Mouse (Mus musculus) intestine, embryonic 16.5 days (tissue): ENCODE results near the gene Slc25a13. TPM values are rescaled to one million over a fixed set of nuclear protein-coding genes. Genes with fewer than 3 reads are reported as not detected.

Experiments
- ATAC-seq: fragments of 200-750 bp; cut with Nextera tagmentation; 2 replicates; pipeline ENCODE4 v1.8.0; 2017; ENCODE audit warnings: moderate TSS enrichment, moderate library complexity
- H3K27ac ChIP-seq: fragments of 300-500 bp; sonication (generic); 2 replicates; pipeline ENCODE4 v1.5.1; 2014; ENCODE audit warnings: mild to moderate bottlenecking, low read length
- H3K27me3 ChIP-seq: fragments of 300-500 bp; sonication (generic); replicated peaks from 2 replicates; pipeline ENCODE4 v1.6.1; 2014; ENCODE audit warnings: low read length, control low read depth, mixed read lengths; ENCODE audit not compliant: control insufficient read depth, insufficient read depth
- H3K36me3 ChIP-seq: fragments of 300-500 bp; sonication (generic); 2 replicates; pipeline ENCODE4 v1.6.1; 2014; ENCODE audit warnings: low read length, control low read depth; ENCODE audit not compliant: control insufficient read depth, insufficient read depth
- H3K4me1 ChIP-seq: fragments of 300-500 bp; sonication (generic); 2 replicates; pipeline ENCODE4 v1.6.1; 2014; ENCODE audit warnings: low read length, control low read depth, mixed read lengths; ENCODE audit not compliant: control insufficient read depth, insufficient read depth
- H3K4me2 ChIP-seq: fragments of 300-500 bp; sonication (generic); 2 replicates; pipeline ENCODE4 v1.6.1; 2014; ENCODE audit warnings: low read depth, low read length, control low read depth
- H3K4me3 ChIP-seq: fragments of 300-500 bp; sonication (generic); 2 replicates; pipeline ENCODE4 v1.5.1; 2014; ENCODE audit warnings: mild to moderate bottlenecking, low read length
- H3K9ac ChIP-seq: fragments of 300-500 bp; sonication (generic); 2 replicates; pipeline ENCODE4 v1.6.1; 2014; ENCODE audit warnings: low read depth, low read length
- H3K9me3 ChIP-seq: fragments of 300-500 bp; sonication (generic); 2 replicates; pipeline ENCODE4 v1.6.1; 2016; ENCODE audit warnings: low read length, control low read depth; ENCODE audit not compliant: control insufficient read depth
- WGBS: fragments of 180-500 bp; shearing (Covaris S2); extraction: QIAGEN DNeasy Blood & Tissue Kit; methylation state at CpG from one replicate; pipeline ENCODE4 v1.1.7; 2014; 5-methylcytosine and 5-hydroxymethylcytosine counted together
- polyA plus RNA-seq: library from polyadenylated mRNA; unstranded; fragments of >200 nt; fragmentation: Nextera tagmentation; extraction: Ambion mirVana; gene quantifications from 2 replicates; pipeline ENCODE4 v1.2.1, GENCODE M21; 2015

The Slc25a13 gene
- polyA plus RNA-seq, 1 experiment from 2014 or later: 53.1 TPM

DNA sequence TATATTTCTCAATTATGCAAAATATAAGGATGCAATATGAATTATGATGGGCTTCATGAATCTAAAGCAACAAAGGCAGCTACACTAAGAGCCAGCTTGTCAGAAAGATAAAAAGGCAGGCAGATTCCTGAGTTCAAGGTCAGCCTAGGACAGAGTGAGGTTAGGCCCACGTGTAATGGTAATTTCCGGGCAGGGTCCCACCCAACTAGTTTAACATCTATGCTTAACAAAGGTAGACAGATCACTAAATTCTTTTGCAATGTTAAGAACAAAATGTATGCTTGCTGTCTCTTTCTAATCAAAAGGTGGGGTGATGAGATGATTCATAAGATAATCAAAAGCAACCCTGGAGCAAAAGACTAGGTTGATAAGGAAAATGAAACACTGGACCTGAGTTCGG is 76.6 kb downstream of the Slc25a13 start:
- Histone ChIP-seq H3K27ac (no peak overlapping the region), H3K4me1 (no peaks in the 10 kb centered on the region), H3K4me3 (no peak overlapping the region), H3K36me3 (no peaks in the 10 kb centered on the region), H3K9me3 (no peaks in the 10 kb centered on the region; the same call in 1 of the 2 replicates), H3K9ac (no peak overlapping the region), H3K27me3 (no peaks in the 10 kb centered on the region), H3K4me2 (no peak overlapping the region)
- WGBS: 83% methylated on average over 3 of the region's 3 CpGs
- no peak for ATAC-seq

DNA sequence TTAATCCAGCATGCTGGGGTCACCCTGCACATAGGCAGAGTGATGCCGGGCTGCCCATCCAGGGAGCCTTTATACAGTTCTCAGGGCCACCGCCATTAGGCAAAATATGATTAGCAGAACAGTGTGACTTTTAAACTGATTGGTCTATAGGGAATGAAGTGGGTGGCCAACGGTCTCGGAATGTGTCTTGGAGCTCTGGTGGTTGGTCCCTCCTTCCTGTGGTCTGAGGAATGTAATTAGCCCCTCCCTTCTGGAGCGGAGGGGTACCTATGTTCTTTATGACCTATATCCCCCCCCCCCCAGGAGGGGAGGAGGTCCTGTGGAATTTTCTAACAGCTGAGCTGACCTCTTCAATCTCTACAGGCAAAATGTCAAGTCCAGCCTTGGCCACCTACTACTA is 77.9 kb downstream of the Slc25a13 start:
- H3K9ac ChIP-seq: no peak overlapping the region
- no peak overlapping the region for H3K4me3 ChIP-seq
- H3K4me2 ChIP-seq: no peak overlapping the region
- no peaks in the 10 kb centered on the region for H3K27me3 ChIP-seq
- no peaks in the 10 kb centered on the region for H3K36me3 ChIP-seq
- no peak overlapping the region for H3K27ac ChIP-seq
- ATAC-seq: no peak
- no peaks in the 10 kb centered on the region for H3K4me1 ChIP-seq
- WGBS: 87% methylated on average over 5 of the region's 5 CpGs
- H3K9me3 ChIP-seq: no peaks in the 10 kb centered on the region; the same call in 1 of the 2 replicates

DNA sequence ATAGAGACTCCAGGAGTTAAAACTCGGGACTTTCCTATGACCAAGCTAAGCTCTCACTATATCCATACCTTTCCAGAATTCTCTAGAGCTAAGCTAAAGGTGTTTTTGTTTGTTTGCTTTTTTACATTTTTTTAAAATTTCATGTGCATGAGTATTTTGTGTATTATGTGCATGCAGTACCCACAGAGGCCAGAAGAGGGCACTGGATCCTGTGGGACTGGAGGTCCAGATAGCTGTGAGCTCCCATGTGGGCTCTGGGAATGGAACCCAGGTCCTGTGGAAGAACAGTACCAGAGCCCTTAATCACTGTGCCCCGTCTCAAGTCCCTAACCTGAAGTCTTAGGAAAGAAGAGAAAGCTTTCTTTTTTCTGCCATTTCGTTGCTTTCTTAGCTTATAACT is 80.2 kb downstream of the Slc25a13 start:
- H3K9me3 ChIP-seq: no peaks in the 10 kb centered on the region; the same call in 1 of the 2 replicates
- no peak overlapping the region for H3K27ac ChIP-seq
- no peak overlapping the region for H3K9ac ChIP-seq
- no peaks in the 10 kb centered on the region for H3K4me1 ChIP-seq
- no peak for ATAC-seq
- H3K4me3 ChIP-seq: no peak overlapping the region
- H3K36me3 ChIP-seq: no peaks in the 10 kb centered on the region
- H3K4me2 ChIP-seq: no peak overlapping the region
- WGBS: 91% methylated on average over 3 of the region's 3 CpGs
- H3K27me3 ChIP-seq: no peaks in the 10 kb centered on the region

DNA sequence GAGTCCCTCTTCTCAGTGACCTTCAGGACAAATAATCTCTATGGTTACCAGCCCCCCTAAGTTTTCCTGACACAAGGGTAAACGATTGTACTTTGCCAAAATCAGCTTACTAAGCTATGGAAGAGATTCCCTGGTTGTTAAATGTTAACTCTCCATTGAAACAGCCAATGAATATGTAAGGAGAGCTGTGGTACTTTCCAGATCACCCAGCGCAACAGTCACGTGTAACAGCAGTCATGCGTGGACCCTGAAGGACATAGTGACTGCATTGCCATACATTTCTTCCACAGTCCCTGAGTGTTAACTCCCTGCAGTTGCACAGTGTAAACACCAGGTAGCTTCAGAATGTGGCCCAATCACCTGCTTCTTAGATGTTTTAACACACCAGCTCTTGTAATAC is 82.0 kb downstream of the Slc25a13 start:
- Histone ChIP-seq H3K9me3 (no peaks in the 10 kb centered on the region; the same call in 1 of the 2 replicates), H3K27me3 (no peaks in the 10 kb centered on the region), H3K4me2 (no peak overlapping the region), H3K27ac (no peak overlapping the region), H3K4me3 (no peak overlapping the region), H3K9ac (no peak overlapping the region), H3K4me1 (no peaks in the 10 kb centered on the region), H3K36me3 (0 out of 2 replicates have a peak, but pooled peaks cover 3% of the 10 kb centered on the region)
- WGBS: 82% methylated on average over 4 of the region's 4 CpGs
- ATAC-seq: no peak

DNA sequence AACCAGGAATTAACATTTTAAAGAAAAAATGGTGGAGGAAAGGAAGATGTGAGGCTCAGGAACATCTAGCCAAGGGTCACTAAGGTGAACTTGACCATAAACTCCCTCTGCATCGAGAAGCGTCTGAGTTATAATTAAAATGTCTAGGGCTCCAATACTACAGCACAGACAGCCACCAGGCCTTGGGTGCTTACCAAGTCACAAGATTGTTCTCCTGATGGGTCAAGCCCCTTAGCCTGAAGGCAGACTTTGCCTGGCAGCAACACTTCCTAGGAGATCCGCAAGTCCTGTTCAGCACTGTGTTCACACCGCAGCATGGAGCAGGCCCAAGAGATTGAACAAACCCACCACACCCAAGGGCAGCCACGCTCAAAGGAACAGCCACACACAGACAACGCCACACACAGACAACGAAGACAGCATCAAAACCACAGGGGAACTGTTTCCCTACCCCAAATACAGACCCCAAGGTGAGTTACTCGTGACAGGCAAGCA is 83.4 kb downstream of the Slc25a13 start:
- Histone ChIP-seq H3K27me3 (no peaks in the 10 kb centered on the region), H3K9ac (no peak overlapping the region), H3K4me1 (no peaks in the 10 kb centered on the region), H3K36me3 (0 out of 2 replicates have a peak, but pooled peaks cover 3% of the 10 kb centered on the region), H3K4me2 (no peak overlapping the region), H3K9me3 (no peaks in the 10 kb centered on the region; the same call in 1 of the 2 replicates), H3K4me3 (no peak overlapping the region), H3K27ac (no peak overlapping the region)
- 88% methylated on average over 8 of the region's 8 CpGs for WGBS
- no peak for ATAC-seq

DNA sequence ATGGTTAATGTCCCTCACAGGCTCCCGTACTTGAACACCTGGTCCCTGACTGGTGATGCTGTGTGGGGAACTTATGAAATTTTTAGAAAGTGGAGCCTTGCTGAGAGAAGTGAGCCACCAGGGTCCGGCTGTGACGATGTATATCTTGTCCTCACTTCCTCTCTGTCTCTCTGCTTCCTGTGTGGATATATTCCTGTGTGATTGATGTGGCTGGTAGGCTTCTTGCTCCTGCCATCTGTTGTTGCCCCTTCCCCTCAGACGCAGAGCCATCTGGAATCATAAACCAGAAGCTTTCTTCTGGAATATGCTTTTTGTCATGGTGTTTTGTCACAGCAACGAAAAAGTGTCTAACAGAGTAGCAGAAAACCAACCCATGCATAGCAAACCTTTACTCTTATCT is 84.9 kb downstream of the Slc25a13 start:
- Histone ChIP-seq H3K27ac (no peak overlapping the region), H3K9me3 (no peaks in the 10 kb centered on the region; the same call in 1 of the 2 replicates), H3K4me3 (no peak overlapping the region), H3K27me3 (no peaks in the 10 kb centered on the region), H3K4me1 (no peaks in the 10 kb centered on the region), H3K9ac (no peak overlapping the region), H3K4me2 (no peak overlapping the region), H3K36me3 (0 out of 2 replicates have a peak, but pooled peaks cover 3% of the 10 kb centered on the region)
- 42% methylated on average over 5 of the region's 5 CpGs for WGBS
- no peak for ATAC-seq

DNA sequence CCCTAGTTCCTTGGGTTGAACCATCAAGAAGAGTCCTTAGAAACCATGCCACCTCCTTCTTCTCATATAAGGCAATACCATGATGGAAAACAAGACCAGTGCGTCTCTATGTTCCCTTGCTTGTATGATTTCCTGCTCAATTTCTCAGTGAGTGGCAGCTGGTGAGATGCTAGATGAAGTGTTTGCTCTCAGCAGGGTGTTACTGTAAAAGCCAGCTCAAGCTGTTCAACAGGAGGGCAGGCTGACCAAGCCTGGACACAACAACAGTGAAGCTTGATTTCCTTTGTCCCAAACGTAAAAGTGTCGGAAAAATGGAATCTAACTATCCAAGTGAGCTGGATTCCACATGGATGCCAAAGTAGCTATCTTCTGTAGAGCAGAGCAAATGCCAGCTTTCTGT is 91.4 kb downstream of the Slc25a13 start:
- Histone ChIP-seq H3K4me2 (no peak overlapping the region), H3K9ac (no peak overlapping the region), H3K27ac (no peak overlapping the region), H3K4me3 (no peak overlapping the region), H3K4me1 (no peaks in the 10 kb centered on the region), H3K27me3 (no peaks in the 10 kb centered on the region), H3K9me3 (no peaks in the 10 kb centered on the region), H3K36me3 (0 out of 2 replicates have a peak, but pooled peaks cover 3% of the 10 kb centered on the region)
- ATAC-seq: no peak
- WGBS: 86% methylated on average over 3 of the region's 3 CpGs

DNA sequence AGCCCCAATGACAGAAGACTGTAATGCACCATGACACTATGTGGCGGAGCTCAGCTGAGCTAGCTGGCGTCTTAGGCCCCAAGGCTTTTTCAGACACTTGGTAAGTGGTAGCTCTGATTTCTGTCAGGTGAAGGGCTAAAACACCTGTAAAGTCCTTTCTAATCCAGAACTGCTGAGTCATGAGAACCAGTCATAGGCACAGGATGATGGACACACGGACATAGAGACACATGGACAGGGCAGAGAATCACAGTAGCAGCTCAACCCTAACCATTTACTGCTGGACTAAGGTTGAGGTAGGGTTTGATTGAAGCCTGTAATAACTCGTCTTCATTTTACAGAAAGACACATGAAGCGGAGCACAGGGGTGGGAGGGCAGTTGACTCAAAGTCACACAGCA is 95.1 kb downstream of the Slc25a13 start:
- H3K27me3 ChIP-seq: no peaks in the 10 kb centered on the region
- no peak overlapping the region for H3K4me3 ChIP-seq
- no peaks in the 10 kb centered on the region for H3K4me1 ChIP-seq
- ATAC-seq: no peak
- H3K4me2 ChIP-seq: no peak overlapping the region
- no peak overlapping the region for H3K27ac ChIP-seq
- 95% methylated on average over 5 of the region's 5 CpGs for WGBS
- no peaks in the 10 kb centered on the region for H3K36me3 ChIP-seq
- H3K9ac ChIP-seq: no peak overlapping the region
- H3K9me3 ChIP-seq: no peaks in the 10 kb centered on the region

DNA sequence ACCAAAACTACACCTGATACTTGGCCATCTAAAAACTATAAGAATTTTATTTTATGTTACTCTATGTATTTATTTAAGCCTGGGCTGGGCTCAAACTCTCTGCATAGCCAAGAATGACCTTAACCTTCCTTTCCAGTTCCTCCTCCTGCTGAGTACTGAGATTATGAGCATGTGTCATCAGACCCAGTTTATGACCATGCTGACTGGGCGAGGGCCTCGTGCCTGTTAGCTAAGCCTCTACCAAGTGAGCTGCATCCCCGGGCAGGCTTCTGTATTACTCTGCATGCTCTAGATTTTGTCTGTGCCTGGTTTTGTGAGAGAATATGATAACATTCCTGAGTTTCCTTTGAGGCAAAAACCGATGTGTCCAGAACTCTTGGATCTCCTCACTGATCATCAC is 96.1 kb downstream of the Slc25a13 start:
- Histone ChIP-seq H3K27me3 (no peaks in the 10 kb centered on the region), H3K9ac (no peak overlapping the region), H3K36me3 (no peaks in the 10 kb centered on the region), H3K4me3 (no peak overlapping the region), H3K27ac (no peak overlapping the region), H3K9me3 (no peaks in the 10 kb centered on the region), H3K4me2 (no peak overlapping the region), H3K4me1 (no peaks in the 10 kb centered on the region)
- 61% methylated on average over 4 of the region's 4 CpGs for WGBS
- peak; percentile 95 for ATAC-seq

DNA sequence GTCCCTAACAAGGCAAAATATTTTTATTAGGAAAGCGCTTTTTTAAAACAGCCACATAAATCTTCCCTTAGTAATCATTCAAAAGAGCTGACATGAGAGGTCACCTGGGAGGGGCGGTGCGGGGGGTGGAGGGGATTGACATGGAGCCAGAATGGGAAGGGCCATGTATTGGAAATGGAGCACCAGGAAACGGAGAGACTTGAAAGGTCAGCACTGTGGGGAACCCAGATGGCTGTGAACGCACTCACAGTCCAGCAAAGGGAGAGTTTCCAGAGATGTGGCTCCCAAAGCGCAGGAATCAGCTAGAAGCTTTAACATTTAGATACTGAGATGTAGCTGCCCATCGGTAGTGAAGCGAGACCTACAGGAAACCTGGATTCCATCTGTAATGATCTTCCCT is 101.2 kb downstream of the Slc25a13 start:
- H3K4me1 ChIP-seq: no peaks in the 10 kb centered on the region
- WGBS: 82% methylated on average over 8 of the region's 8 CpGs
- H3K27ac ChIP-seq: no peak overlapping the region
- no peak for ATAC-seq
- H3K36me3 ChIP-seq: no peaks in the 10 kb centered on the region
- no peak overlapping the region for H3K4me2 ChIP-seq
- H3K27me3 ChIP-seq: no peaks in the 10 kb centered on the region
- no peaks in the 10 kb centered on the region for H3K9me3 ChIP-seq
- no peak overlapping the region for H3K9ac ChIP-seq
- H3K4me3 ChIP-seq: no peak overlapping the region
